Mouse (Mus musculus) heart, embryonic 16.5 days (tissue): ENCODE results near the gene Pten. TPM values are rescaled to one million over a fixed set of nuclear protein-coding genes. Genes with fewer than 3 reads are reported as not detected.

ENCODE experiments used
- ATAC-seq: fragments of 200-750 bp; cut with Nextera tagmentation; replicated peaks from 2 replicates; pipeline ENCODE4 v1.8.0; 2017; ENCODE audit warnings: moderate number of reproducible peaks; ENCODE audit not compliant: insufficient read depth, low FRiP score; ENCODE audit errors: extremely low read depth
- H3K27ac ChIP-seq: fragments of 300-500 bp; sonication (generic); 2 replicates; pipeline ENCODE4 v1.5.1; 2014; ENCODE audit warnings: mild to moderate bottlenecking, low read length, control low read depth, moderate library complexity
- H3K27me3 ChIP-seq: fragments of 300-500 bp; sonication (generic); 2 replicates; pipeline ENCODE4 v1.6.1; 2014; ENCODE audit warnings: low read length, mixed read lengths; ENCODE audit not compliant: control insufficient read depth, insufficient read depth
- H3K36me3 ChIP-seq: fragments of 300-500 bp; sonication (generic); 2 replicates; pipeline ENCODE4 v1.6.1; 2014; ENCODE audit not compliant: control insufficient read depth, insufficient read depth
- H3K4me1 ChIP-seq: fragments of 300-500 bp; sonication (generic); 2 replicates; pipeline ENCODE4 v1.6.1; 2014; ENCODE audit warnings: low read length, mixed read lengths; ENCODE audit not compliant: control insufficient read depth, insufficient read depth
- H3K4me2 ChIP-seq: fragments of 300-500 bp; sonication (generic); 2 replicates; pipeline ENCODE4 v1.6.1; 2014; ENCODE audit warnings: low read depth, mild to moderate bottlenecking, control low read depth, low read length
- H3K4me3 ChIP-seq: fragments of 300-500 bp; sonication (generic); 2 replicates; pipeline ENCODE4 v1.5.1; 2014; ENCODE audit warnings: mild to moderate bottlenecking, control low read depth, low read length
- H3K9ac ChIP-seq: fragments of 300-500 bp; sonication (generic); 2 replicates; pipeline ENCODE4 v1.6.1; 2014; ENCODE audit warnings: low read length, control low read depth
- H3K9me3 ChIP-seq: fragments of 300-500 bp; sonication (generic); replicated peaks from 2 replicates; pipeline ENCODE4 v1.6.1; 2016; ENCODE audit warnings: low read length; ENCODE audit not compliant: control insufficient read depth
- WGBS: fragments of 180-500 bp; shearing (Covaris S2); extraction: QIAGEN DNeasy Blood & Tissue Kit; methylation state at CpG from one replicate; pipeline ENCODE4 v1.1.7; 2014; 5-methylcytosine and 5-hydroxymethylcytosine counted together
- polyA plus RNA-seq: library from polyadenylated mRNA; unstranded; fragments of >200 nt; fragmentation: Nextera tagmentation; extraction: Ambion mirVana; gene quantifications from 2 replicates; pipeline ENCODE4 v1.2.1, GENCODE M21; 2015

Gene Pten
- polyA plus RNA-seq, 1 experiment from 2014 or later: 4.7 TPM

- no peaks in the 10 kb centered on the region for H3K4me1 ChIP-seq
- ATAC-seq: no peak
- H3K9me3 ChIP-seq: no peaks in the 10 kb centered on the region
- no peaks in the 10 kb centered on the region for H3K27me3 ChIP-seq
- H3K4me3 ChIP-seq: no peak overlapping the region
- no peak overlapping the region for H3K4me2 ChIP-seq
- H3K36me3 ChIP-seq: no peaks in the 10 kb centered on the region
- no peak overlapping the region for H3K9ac ChIP-seq
- no peak overlapping the region for H3K27ac ChIP-seq
- WGBS: 82% methylated on average over 1 of the region's 1 CpGs
These were observed 37.0 kb upstream of the Pten start for GRCm38 (mm10) chr19:32720319-32720718.

- 44% methylated on average over 7 of the region's 7 CpGs for WGBS
- ATAC-seq: no peak
These were observed 33.5 kb upstream of the Pten start for GRCm38 (mm10) chr19:32723817-32724216.

GRCm38 (mm10) chr19:32726451-32727325 is 30.6 kb upstream of the Pten start:
- Histone ChIP-seq H3K9me3 (no peaks in the 10 kb centered on the region), H3K4me1 (peaks cover 5% of the 10 kb centered on the region; the same call in 1 of the 2 replicates), H3K27ac (peak overlapping the region; percentile 33; the same call in 1 of the 2 replicates), H3K36me3 (no peaks in the 10 kb centered on the region), H3K4me2 (peak overlapping the region; percentile 27), H3K27me3 (peaks cover 8% of the 10 kb centered on the region), H3K9ac (0 out of 2 replicates have a peak overlapping the region, but pooled peaks have one; percentile 2), H3K4me3 (peak overlapping the region; percentile 20)
- WGBS: 5% methylated on average over 22 of the region's 22 CpGs
- 0 out of 2 replicates have a peak, but pooled peaks have one; percentile 18 for ATAC-seq

More at GRCm38 (mm10) chr19:32723817-32724216, 33.5 kb upstream of the Pten start:
- Histone ChIP-seq H3K4me3 (no peak overlapping the region), H3K27ac (no peak overlapping the region), H3K4me1 (peaks cover 5% of the 10 kb centered on the region; the same call in 1 of the 2 replicates), H3K27me3 (peaks cover 8% of the 10 kb centered on the region), H3K9me3 (no peaks in the 10 kb centered on the region), H3K36me3 (no peaks in the 10 kb centered on the region), H3K4me2 (no peak overlapping the region), H3K9ac (no peak overlapping the region)

GRCm38 (mm10) chr19:32729785-32730184 is 27.5 kb upstream of the Pten start:
- no peaks in the 10 kb centered on the region for H3K9me3 ChIP-seq
- H3K4me3 ChIP-seq: no peak overlapping the region
- no peak overlapping the region for H3K9ac ChIP-seq
- peaks cover 5% of the 10 kb centered on the region; the same call in 1 of the 2 replicates for H3K4me1 ChIP-seq
- peaks cover 8% of the 10 kb centered on the region for H3K27me3 ChIP-seq
- no peak overlapping the region for H3K27ac ChIP-seq
- H3K36me3 ChIP-seq: no peaks in the 10 kb centered on the region
- no peak overlapping the region for H3K4me2 ChIP-seq
- WGBS: 86% methylated on average over 4 of the region's 4 CpGs
- no peak for ATAC-seq

GRCm38 (mm10) chr19:32732922-32733321 is 24.4 kb upstream of the Pten start:
- H3K4me1 ChIP-seq: no peaks in the 10 kb centered on the region
- H3K9me3 ChIP-seq: no peaks in the 10 kb centered on the region
- no peak overlapping the region for H3K9ac ChIP-seq
- H3K36me3 ChIP-seq: no peaks in the 10 kb centered on the region
- no peaks in the 10 kb centered on the region for H3K27me3 ChIP-seq
- H3K4me3 ChIP-seq: no peak overlapping the region
- H3K4me2 ChIP-seq: no peak overlapping the region
- no peak for ATAC-seq
- H3K27ac ChIP-seq: no peak overlapping the region

- Histone ChIP-seq H3K9ac (no peak overlapping the region), H3K9me3 (no peaks in the 10 kb centered on the region), H3K4me1 (no peaks in the 10 kb centered on the region), H3K36me3 (no peaks in the 10 kb centered on the region), H3K27ac (no peak overlapping the region), H3K4me2 (no peak overlapping the region), H3K27me3 (no peaks in the 10 kb centered on the region), H3K4me3 (no peak overlapping the region)
- 71% methylated on average over 7 of the region's 7 CpGs for WGBS
- no peak for ATAC-seq
These were observed 19.5 kb upstream of the Pten start for GRCm38 (mm10) chr19:32737844-32738243.

- H3K4me1 ChIP-seq: no peaks in the 10 kb centered on the region
- peak within 1 kb of the TSS; percentile 42; the same call in 1 of the 2 replicates for H3K27ac ChIP-seq
- ATAC-seq: no peak
- H3K36me3 ChIP-seq: no peaks in the 10 kb centered on the region
- H3K4me2 ChIP-seq: no peak within 1 kb of the TSS
- WGBS: 91% methylated on average over 4 of the region's 4 CpGs
- H3K4me3 ChIP-seq: no peak within 1 kb of the TSS
- H3K27me3 ChIP-seq: no peaks in the 10 kb centered on the region
- no peaks in the 10 kb centered on the region for H3K9me3 ChIP-seq
- H3K9ac ChIP-seq: no peak within 1 kb of the TSS
These were observed 17.6 kb upstream of the Pten start, which contains the start of gene Atad1 for GRCm38 (mm10) chr19:32739686-32740085. Gene Atad1, minus strand, starts transcription at chr19:32739786.

GRCm38 (mm10) chr19:32740641-32741345 is 16.5 kb upstream of the Pten start:
- 80% methylated on average over 4 of the region's 4 CpGs for WGBS
- peak overlapping the region; percentile 42; the same call in 1 of the 2 replicates for H3K27ac ChIP-seq
- ATAC-seq: peak; percentile 28; the same call in 1 of the 2 replicates

GRCm38 (mm10) chr19:32749425-32749824 is 7.9 kb upstream of the Pten start:
- no peaks in the 10 kb centered on the region for H3K4me1 ChIP-seq
- no peak overlapping the region for H3K27ac ChIP-seq
- ATAC-seq: no peak
- no peaks in the 10 kb centered on the region for H3K27me3 ChIP-seq
- no peaks in the 10 kb centered on the region for H3K9me3 ChIP-seq
- H3K4me3 ChIP-seq: no peak overlapping the region
- H3K9ac ChIP-seq: no peak overlapping the region
- WGBS: 14% methylated on average over 6 of the region's 6 CpGs
- H3K4me2 ChIP-seq: no peak overlapping the region
- H3K36me3 ChIP-seq: no peaks in the 10 kb centered on the region

More at GRCm38 (mm10) chr19:32740641-32741345, 16.5 kb upstream of the Pten start:
- H3K4me1 ChIP-seq: no peaks in the 10 kb centered on the region
- no peaks in the 10 kb centered on the region for H3K27me3 ChIP-seq
- H3K4me3 ChIP-seq: no peak overlapping the region
- no peak overlapping the region for H3K4me2 ChIP-seq
- no peaks in the 10 kb centered on the region for H3K36me3 ChIP-seq
- no peaks in the 10 kb centered on the region for H3K9me3 ChIP-seq
- no peak overlapping the region for H3K9ac ChIP-seq
